Mouse (Mus musculus): ENCODE results near the gene Laptm5. TPM values are rescaled to one million over a fixed set of nuclear protein-coding genes. Genes with fewer than 3 reads are reported as not detected.

The Laptm5 gene
- total RNA-seq (2012; rRNA removed) (101 and 116 TPM in 2 replicates), polyA plus RNA-seq (2012; ENCODE audit: insufficient read depth in 1 of 2, insufficient read length in 2 of 2, low read depth in 1 of 2, low replicate concordance in 2 of 2, missing spikeins in 1 of 2) (100 to 1,000 TPM; 234 to 696 TPM)

DNA sequence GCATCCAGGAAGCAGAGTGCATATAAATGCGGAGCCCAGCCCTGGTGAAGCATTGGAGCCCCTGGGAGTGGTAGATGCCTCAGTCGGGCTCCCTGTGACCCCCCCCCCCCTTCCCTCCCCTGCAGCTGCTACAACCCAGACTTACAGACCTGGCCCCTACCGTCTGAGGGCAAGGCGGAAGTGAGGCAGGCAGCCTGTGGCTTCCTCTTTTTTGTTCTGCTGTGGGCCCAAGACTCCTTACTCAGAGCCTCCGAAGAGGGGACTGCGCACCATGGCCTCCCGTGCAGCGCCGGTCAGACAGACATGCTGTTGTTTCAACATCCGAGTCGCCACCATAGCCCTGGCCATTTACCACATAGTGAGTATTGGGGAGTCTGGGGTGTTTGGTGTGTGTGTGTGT is at the start of gene Laptm5:
Gene Laptm5, plus strand, starts transcription at position 49 of the 400 bp plus-strand sequence.
- Histone ChIP-seq H3K79me2 (ENCODE audit: control insufficient read depth, insufficient read depth, low read length, poor library complexity) (peaks cover 47% of the 10 kb centered on the region), H3K9me3 (replicated peaks; ENCODE audit: insufficient read depth, low read length) (no peaks in the 10 kb centered on the region), H3K4me3 (ENCODE audit: control insufficient read depth in 1 of 2, insufficient read depth in 1 of 2, low read depth in 2 of 2, low read length in 2 of 2) (peak within 1 kb of the TSS; percentile 68 to 96), H3K36me3 (ENCODE audit: control insufficient read depth in 1 of 2, insufficient read depth in 2 of 2, low read length in 2 of 2) (peaks cover 0 to 51% of the 10 kb centered on the region in 2 experiments; a peak in 2 of 4 replicates), H3K27me3 (ENCODE audit: control insufficient read depth in 1 of 2, insufficient read depth in 2 of 2, low read length in 2 of 2) (no peaks in the 10 kb centered on the region), H3K4me1 (ENCODE audit: control insufficient read depth in 1 of 2, insufficient read depth in 2 of 2, low read length in 2 of 2) (peaks cover 14 to 65% of the 10 kb centered on the region in 2 experiments), H3K9ac (ENCODE audit: control insufficient read depth, low read depth, low read length, poor library complexity, severe bottlenecking) (peak within 1 kb of the TSS; percentile 96), H3K27ac (ENCODE audit: control insufficient read depth, low read depth, low read length) (peak within 1 kb of the TSS; percentile 96)
- TF ChIP-seq GATA1 (IDR thresholded peaks at IDR 0.05; ENCODE audit: low read depth, low read length) (no peak), USF1 (IDR thresholded peaks at IDR 0.05; ENCODE audit: low read depth, low read length) (no peak), CHD1 (IDR thresholded peaks at IDR 0.05; ENCODE audit: low read depth, low read length) (no peak), CHD2 (IDR thresholded peaks at IDR 0.05; ENCODE audit: low read length) (no peak), RCOR1 (IDR thresholded peaks at IDR 0.05; ENCODE audit: low read depth, low read length) (no peak; the same call in 1 of the 2 replicates), MXI1 (IDR thresholded peaks at IDR 0.05; ENCODE audit: low read depth, low read length) (no peak), POLR2AphosphoS2 (IDR thresholded peaks at IDR 0.05; ENCODE audit: low read length) (peak; percentile 53; the same call in 1 of the 2 replicates), ZMIZ1 (IDR thresholded peaks at IDR 0.05; ENCODE audit: low read depth, low read length) (peak; percentile 65; the same call in 1 of the 2 replicates), USF2 (IDR thresholded peaks at IDR 0.05; ENCODE audit: borderline replicate concordance in 1 of 2, insufficient read depth in 1 of 2, low read depth in 1 of 2, low read length in 2 of 2) (no peak), MAX (IDR thresholded peaks at IDR 0.05; ENCODE audit: low read length) (no peak), POLR2AphosphoS5 (IDR thresholded peaks at IDR 0.05; ENCODE audit: borderline replicate concordance, low read depth, low read length) (0 out of 2 replicates have a peak, but pooled peaks have one; percentile 14), MYB (IDR thresholded peaks at IDR 0.05; ENCODE audit: low read depth, low read length) (no peak), KAT2A (conservative IDR thresholded peaks at IDR 0.05; ENCODE audit: low read depth, low read length) (no peak), CTCF (IDR thresholded peaks at IDR 0.05 in 2 of 3, conservative IDR thresholded peaks at IDR 0.05 in 1 of 3; ENCODE audit: control insufficient read depth in 1 of 3, insufficient read depth in 1 of 3, low read depth in 2 of 3, low read length in 3 of 3, poor library complexity in 1 of 3, severe bottlenecking in 1 of 3) (no peak), ZKSCAN1 (IDR thresholded peaks at IDR 0.05; ENCODE audit: low read depth, low read length) (no peak), UBTF (IDR thresholded peaks at IDR 0.05; ENCODE audit: borderline replicate concordance, insufficient read depth, low read depth, low read length) (no peak), MAZ (IDR thresholded peaks at IDR 0.05; ENCODE audit: low read depth, low read length) (peak; percentile 84; the same call in 1 of the 2 replicates), MEF2A (IDR thresholded peaks at IDR 0.05; ENCODE audit: extremely low read depth, insufficient replicate concordance, low read depth, low read length, poor library complexity, severe bottlenecking) (no peak), TCF12 (IDR thresholded peaks at IDR 0.05; ENCODE audit: low read depth, low read length) (peak; percentile 63), NRF1 (IDR thresholded peaks at IDR 0.05; ENCODE audit: insufficient read depth, low read depth, low read length, poor library complexity, severe bottlenecking) (0 out of 2 replicates have a peak, but pooled peaks have one; percentile 32), ZC3H11A (IDR thresholded peaks at IDR 0.05; ENCODE audit: low read depth, low read length) (no peak), ETS1 (IDR thresholded peaks at IDR 0.05; ENCODE audit: low read depth, low read length) (peak; percentile 64), ELF1 (IDR thresholded peaks at IDR 0.05; ENCODE audit: low read depth, low read length) (peak; percentile 89), POLR2A (IDR thresholded peaks at IDR 0.05; ENCODE audit: control insufficient read depth in 1 of 2, insufficient read depth in 1 of 2, low read depth in 1 of 2, low read length in 2 of 2, poor library complexity in 1 of 2) (peak; percentile 83 to 88), MYC (IDR thresholded peaks at IDR 0.05; ENCODE audit: low read depth, low read length) (no peak), NELFE (IDR thresholded peaks at IDR 0.05; ENCODE audit: low read depth, low read length) (peak; percentile 89), GABPA (IDR thresholded peaks at IDR 0.05; ENCODE audit: low read depth, low read length) (no peak), HCFC1 (IDR thresholded peaks at IDR 0.05; ENCODE audit: low read depth, low read length) (peak; percentile 55), ZNF384 (IDR thresholded peaks at IDR 0.05; ENCODE audit: low read depth, low read length) (no peak), E2F4 (IDR thresholded peaks at IDR 0.05; ENCODE audit: borderline replicate concordance, low read depth, low read length) (no peak), RAD21 (IDR thresholded peaks at IDR 0.05; ENCODE audit: low read depth, low read length) (no peak), BHLHE40 (IDR thresholded peaks at IDR 0.05; ENCODE audit: borderline replicate concordance, low read depth, low read length) (no peak), SIN3A (IDR thresholded peaks at IDR 0.05; ENCODE audit: low read length) (peak; percentile 65; the same call in 1 of the 2 replicates), TBP (IDR thresholded peaks at IDR 0.05; ENCODE audit: low read depth, low read length) (peak; percentile 63), JUND (IDR thresholded peaks at IDR 0.05; ENCODE audit: low read depth, low read length) (no peak), EP300 (IDR thresholded peaks at IDR 0.05; ENCODE audit: low read depth in 1 of 2, low read length in 2 of 2) (peak in 1 of 2 experiments; percentile 57; a peak in 3 of 4 replicates)
- DNase-seq (ENCODE audit: low read depth, low spot score): peak; percentile 93

All from MEL (cell line).